Mouse (Mus musculus): Measurements from ENCODE around the gene Bhlha9.

- TF ChIP-seq CTCF (IDR thresholded peaks at IDR 0.05; ENCODE audit: insufficient read depth, low read length) (peak; percentile 86), POLR2A (IDR thresholded peaks at IDR 0.05; ENCODE audit: borderline replicate concordance, extremely low read depth, low read depth, low read length) (no peak)
Measured at GRCm38 (mm10) chr11:76647500-76647899, 24.8 kb upstream of the Bhlha9 start.

Data from lung, adult 2 months (tissue).